Mouse (Mus musculus): ENCODE measurements at regions not wholly inside any gene's neighbourhood (a gene's known extent, or its start where the extent isn't known, plus 50 kb on each side); places are given as distances from the start of the nearest gene placed in this dataset.

GRCm38 (mm10) chr1:120911962-120912670, 309.9 kb downstream of the En1 start:
- DNase-seq (ENCODE audit: low spot score), result no peak

- no peak for DNase-seq (ENCODE audit: low spot score)
Measured at GRCm38 (mm10) chr1:120921540-120921939, 319.3 kb downstream of the En1 start.

- DNase-seq (ENCODE audit: low spot score), result no peak
Measured at GRCm38 (mm10) chr1:120925271-120925670, 323.1 kb downstream of the En1 start.

- no peak for DNase-seq (ENCODE audit: low spot score)
Measured at GRCm38 (mm10) chr1:120930141-120930540, 327.9 kb downstream of the En1 start.

- no peak for DNase-seq (ENCODE audit: low spot score)
Measured at GRCm38 (mm10) chr1:120935321-120935720, 333.1 kb downstream of the En1 start.

- no peak for DNase-seq (ENCODE audit: low spot score)
Measured at GRCm38 (mm10) chr1:120943711-120944110, 341.5 kb downstream of the En1 start.

- no peak for DNase-seq (ENCODE audit: low spot score)
Measured at GRCm38 (mm10) chr1:120946349-120946748, 344.1 kb downstream of the En1 start.

GRCm38 (mm10) chr1:120961235-120961634, 359.0 kb downstream of the En1 start:
- no peak for DNase-seq (ENCODE audit: low spot score)

- no peak for DNase-seq (ENCODE audit: low spot score)
Measured at GRCm38 (mm10) chr1:120961984-120962383, 359.8 kb downstream of the En1 start.

GRCm38 (mm10) chr1:120963477-120964178, 361.4 kb downstream of the En1 start:
- DNase-seq (ENCODE audit: low spot score), result no peak

GRCm38 (mm10) chr1:120964179-120964517, 361.9 kb downstream of the En1 start:
- no peak for DNase-seq (ENCODE audit: low spot score)

GRCm38 (mm10) chr1:120966132-120966531, 363.9 kb downstream of the En1 start:
- DNase-seq (ENCODE audit: low spot score), result no peak

GRCm38 (mm10) chr1:120974661-120975060, 357.7 kb downstream of the Insig2 start:
- no peak for DNase-seq (ENCODE audit: low spot score)

- DNase-seq (ENCODE audit: low spot score), result no peak
Measured at GRCm38 (mm10) chr1:121004535-121004934, 327.9 kb downstream of the Insig2 start.

GRCm38 (mm10) chr1:121005198-121005597, 327.2 kb downstream of the Insig2 start:
- no peak for DNase-seq (ENCODE audit: low spot score)

- no peak for DNase-seq (ENCODE audit: low spot score)
Measured at GRCm38 (mm10) chr1:121012126-121012525, 320.3 kb downstream of the Insig2 start.

GRCm38 (mm10) chr1:121013839-121014503, 318.4 kb downstream of the Insig2 start:
- DNase-seq (ENCODE audit: low spot score), result no peak

GRCm38 (mm10) chr1:121029375-121029774, 303.0 kb downstream of the Insig2 start:
- no peak for DNase-seq (ENCODE audit: low spot score)

GRCm38 (mm10) chr1:121034761-121035393, 297.5 kb downstream of the Insig2 start:
- DNase-seq (ENCODE audit: low spot score), result no peak

GRCm38 (mm10) chr1:121046581-121046980, 285.8 kb downstream of the Insig2 start:
- no peak for DNase-seq (ENCODE audit: low spot score)

- no peak for DNase-seq (ENCODE audit: low spot score)
Measured at GRCm38 (mm10) chr1:121047406-121047805, 285.0 kb downstream of the Insig2 start.

GRCm38 (mm10) chr1:121049684-121050083, 282.7 kb downstream of the Insig2 start:
- DNase-seq (ENCODE audit: low spot score), result no peak

Data from ovary, postnatal 14 days (tissue).